Mouse (Mus musculus) heart, adult 8-10 months (tissue): Measurements from ENCODE around the gene Med1. TPM values are rescaled to one million over a fixed set of nuclear protein-coding genes. Genes with fewer than 3 reads are reported as not detected.
"Not testable (repeated sequence)": the region's sequence is repeated elsewhere in the genome, so short reads cannot be mapped to it uniquely, and the experiment has no call there.

ENCODE experiments used
- DNase-seq: peaks from one replicate; pipeline ENCODE4 v3.0.0; 2022; ENCODE audit warnings: low spot score
- total RNA-seq, 4 experiments: library from RNA; stranded (reverse); gene quantifications; 2 replicates each; pipeline ENCODE4 v1.2.4; 2022

The Med1 gene
- 10 to 100 TPM; 40.4 to 41.8 (median 41.2) TPM for total RNA-seq

- peak; percentile 95 for DNase-seq
These were observed at the start of gene Med1 for GRCm38 (mm10) chr11:98192901-98193805. TSS of gene Med1 (minus strand) at chr11:98193293.

- DNase-seq, result no peak
These were observed 45.9 kb upstream of the Med1 start for GRCm38 (mm10) chr11:98238995-98239394.

- DNase-seq, result no peak
These were observed 45.3 kb upstream of the Med1 start for GRCm38 (mm10) chr11:98238416-98238815.

- DNase-seq, result no peak
These were observed 33.3 kb upstream of the Med1 start for GRCm38 (mm10) chr11:98226349-98226748.

GRCm38 (mm10) chr11:98213311-98213710, 20.2 kb upstream of the Med1 start:
- DNase-seq, result no peak

- not testable (repeated sequence) for DNase-seq
These were observed 16.6 kb upstream of the Med1 start for GRCm38 (mm10) chr11:98209661-98210060.

- not testable (repeated sequence) for DNase-seq
These were observed 13.2 kb upstream of the Med1 start for GRCm38 (mm10) chr11:98206281-98206680.

- no peak for DNase-seq
These were observed 12.4 kb upstream of the Med1 start for GRCm38 (mm10) chr11:98205463-98205862.

GRCm38 (mm10) chr11:98203931-98204421, 10.9 kb upstream of the Med1 start:
- peak; percentile 11 for DNase-seq

GRCm38 (mm10) chr11:98203351-98203911, 10.3 kb upstream of the Med1 start:
- DNase-seq, result peak; percentile 43

GRCm38 (mm10) chr11:98202641-98203350, 9.7 kb upstream of the Med1 start, which contains the start of gene Cdk12:
TSS of gene Cdk12 (plus strand) at chr11:98203059.
- DNase-seq, result peak; percentile 95

GRCm38 (mm10) chr11:98201791-98202640, 8.9 kb upstream of the Med1 start:
- peak; percentile 23 for DNase-seq

GRCm38 (mm10) chr11:98190820-98191219, 2.3 kb downstream of the Med1 start:
- DNase-seq, result no peak

- DNase-seq, result no peak
These were observed 5.3 kb downstream of the Med1 start for GRCm38 (mm10) chr11:98187640-98188395.

GRCm38 (mm10) chr11:98182149-98182548, 10.9 kb downstream of the Med1 start:
- not testable (repeated sequence) for DNase-seq

- no peak for DNase-seq
These were observed 24.7 kb downstream of the Med1 start for GRCm38 (mm10) chr11:98168400-98168799.

GRCm38 (mm10) chr11:98155094-98155493, 38.0 kb downstream of the Med1 start:
- no peak for DNase-seq

GRCm38 (mm10) chr11:98150625-98151156, 42.4 kb downstream of the Med1 start:
- DNase-seq, result no peak

GRCm38 (mm10) chr11:98149786-98150624, 43.1 kb downstream of the Med1 start, which contains the start of gene Fbxl20:
TSS of gene Fbxl20 (minus strand) at chr11:98150403.
- peak; percentile 87 for DNase-seq
